Mouse (Mus musculus) midbrain, embryonic 14.5 days (tissue): ENCODE measurements around the gene Tbc1d4. TPM values are rescaled to one million over a fixed set of nuclear protein-coding genes. Genes with fewer than 3 reads are reported as not detected.

Source experiments
- ATAC-seq: fragments of 200-750 bp; cut with Nextera tagmentation; 2 replicates; pipeline ENCODE4 v1.8.0; 2017; ENCODE audit warnings: moderate number of reproducible peaks, moderate library complexity; ENCODE audit not compliant: low FRiP score, low TSS enrichment
- DNase-seq: peaks from one replicate; pipeline ENCODE4 v3.0.0-alpha.2; 2015
- H3K27ac ChIP-seq: fragments of 300-500 bp; sonication (generic); replicated peaks from 2 replicates; pipeline ENCODE4 v1.5.1; 2014; ENCODE audit warnings: mild to moderate bottlenecking, low read depth, low read length, moderate library complexity
- H3K27me3 ChIP-seq: fragments of 300-500 bp; sonication (generic); 2 replicates; pipeline ENCODE4 v1.6.1; 2014; ENCODE audit warnings: low read length, control low read depth, mixed read lengths; ENCODE audit not compliant: control insufficient read depth, insufficient read depth
- H3K36me3 ChIP-seq: fragments of 300-500 bp; sonication (generic); 2 replicates; pipeline ENCODE4 v1.6.1; 2014; ENCODE audit warnings: low read length, control low read depth; ENCODE audit not compliant: control insufficient read depth, insufficient read depth
- H3K4me1 ChIP-seq: fragments of 300-500 bp; sonication (generic); 2 replicates; pipeline ENCODE4 v1.6.1; 2014; ENCODE audit warnings: mild to moderate bottlenecking, antibody characterized with exemption, low read length, control low read depth; ENCODE audit not compliant: control insufficient read depth, insufficient read depth
- H3K4me2 ChIP-seq: fragments of 300-500 bp; sonication (generic); 2 replicates; pipeline ENCODE4 v1.6.1; 2014; ENCODE audit warnings: mild to moderate bottlenecking, low read length, moderate library complexity
- H3K4me3 ChIP-seq: fragments of 300-500 bp; sonication (generic); replicated peaks from 2 replicates; pipeline ENCODE4 v1.5.1; 2014; ENCODE audit warnings: low read depth, low read length
- H3K9ac ChIP-seq: fragments of 300-500 bp; sonication (generic); replicated peaks from 2 replicates; pipeline ENCODE4 v1.6.1; 2014; ENCODE audit warnings: mild to moderate bottlenecking, low read length, moderate library complexity
- H3K9me3 ChIP-seq: fragments of 300-500 bp; sonication (generic); 2 replicates; pipeline ENCODE4 v1.6.1; 2016; ENCODE audit warnings: low read length, control low read depth, mixed read lengths; ENCODE audit not compliant: control insufficient read depth
- WGBS: fragments of 180-500 bp; shearing (Covaris S2); extraction: QIAGEN DNeasy Blood & Tissue Kit; methylation state at CpG from one replicate; pipeline ENCODE4 v1.1.7; 2014; 5-methylcytosine and 5-hydroxymethylcytosine counted together
- polyA plus RNA-seq: library from polyadenylated mRNA; unstranded; fragments of >200 nt; fragmentation: Nextera tagmentation; extraction: Ambion mirVana; gene quantifications from 2 replicates; pipeline ENCODE4 v1.2.1, GENCODE M21; 2014

Gene Tbc1d4
- polyA plus RNA-seq, 1 experiment from 2014 or later = 8.9 TPM

GRCm38 (mm10) chr14:101529194-101529593 is 79.8 kb downstream of the Tbc1d4 start:
- Histone ChIP-seq H3K27ac (no peak overlapping the region), H3K4me3 (no peak overlapping the region), H3K9ac (no peak overlapping the region), H3K27me3 (no peaks in the 10 kb centered on the region), H3K36me3 (no peaks in the 10 kb centered on the region), H3K4me2 (no peak overlapping the region), H3K9me3 (no peaks in the 10 kb centered on the region), H3K4me1 (no peaks in the 10 kb centered on the region)
- no peak for ATAC-seq
- DNase-seq = no peak
- WGBS = 92% methylated on average over 6 of the region's 6 CpGs

GRCm38 (mm10) chr14:101527420-101527996 is 81.5 kb downstream of the Tbc1d4 start:
- ATAC-seq = no peak
- no peak overlapping the region for H3K4me2 ChIP-seq
- H3K36me3 ChIP-seq = no peaks in the 10 kb centered on the region
- no peaks in the 10 kb centered on the region for H3K9me3 ChIP-seq
- H3K27me3 ChIP-seq = no peaks in the 10 kb centered on the region
- H3K4me1 ChIP-seq = no peaks in the 10 kb centered on the region
- DNase-seq = no peak
- WGBS = 52% methylated on average over 11 of the region's 11 CpGs
- no peak overlapping the region for H3K4me3 ChIP-seq
- H3K9ac ChIP-seq = no peak overlapping the region
- H3K27ac ChIP-seq = no peak overlapping the region

GRCm38 (mm10) chr14:101526478-101526877 is 82.5 kb downstream of the Tbc1d4 start:
- H3K27me3 ChIP-seq = no peaks in the 10 kb centered on the region
- 85% methylated on average over 1 of the region's 1 CpGs for WGBS
- no peak overlapping the region for H3K9ac ChIP-seq
- no peak overlapping the region for H3K4me2 ChIP-seq
- DNase-seq (no peak), ATAC-seq (no peak)
- no peaks in the 10 kb centered on the region for H3K4me1 ChIP-seq
- no peak overlapping the region for H3K27ac ChIP-seq
- H3K36me3 ChIP-seq = no peaks in the 10 kb centered on the region
- H3K4me3 ChIP-seq = no peak overlapping the region
- H3K9me3 ChIP-seq = no peaks in the 10 kb centered on the region

GRCm38 (mm10) chr14:101519964-101520363 is 89.0 kb downstream of the Tbc1d4 start:
- ATAC-seq = no peak

GRCm38 (mm10) chr14:101518259-101518658 is 90.7 kb downstream of the Tbc1d4 start:
- H3K27me3 ChIP-seq = no peaks in the 10 kb centered on the region
- ATAC-seq (no peak), DNase-seq (no peak)
- H3K4me2 ChIP-seq = no peak overlapping the region
- no peak overlapping the region for H3K27ac ChIP-seq
- H3K36me3 ChIP-seq = no peaks in the 10 kb centered on the region
- 70% methylated on average over 14 of the region's 14 CpGs for WGBS
- no peak overlapping the region for H3K4me3 ChIP-seq
- H3K9ac ChIP-seq = no peak overlapping the region
- H3K9me3 ChIP-seq = no peaks in the 10 kb centered on the region
- 0 out of 2 replicates have a peak, but pooled peaks cover 5% of the 10 kb centered on the region for H3K4me1 ChIP-seq

More at GRCm38 (mm10) chr14:101519964-101520363, 89.0 kb downstream of the Tbc1d4 start:
- no peaks in the 10 kb centered on the region for H3K9me3 ChIP-seq
- no peak overlapping the region for H3K27ac ChIP-seq
- no peak overlapping the region for H3K4me3 ChIP-seq
- no peaks in the 10 kb centered on the region for H3K27me3 ChIP-seq
- no peak for DNase-seq
- no peak overlapping the region for H3K9ac ChIP-seq
- H3K36me3 ChIP-seq = no peaks in the 10 kb centered on the region
- H3K4me2 ChIP-seq = no peak overlapping the region
- 0 out of 2 replicates have a peak, but pooled peaks cover under 1% of the 10 kb centered on the region for H3K4me1 ChIP-seq
- 85% methylated on average over 2 of the region's 2 CpGs for WGBS

- H3K4me3 ChIP-seq = no peak overlapping the region
- H3K36me3 ChIP-seq = no peaks in the 10 kb centered on the region
- WGBS = 82% methylated on average over 6 of the region's 6 CpGs
- H3K27me3 ChIP-seq = no peaks in the 10 kb centered on the region
- DNase-seq (no peak), ATAC-seq (no peak)
- H3K4me2 ChIP-seq = no peak overlapping the region
- no peak overlapping the region for H3K27ac ChIP-seq
- H3K4me1 ChIP-seq = 0 out of 2 replicates have a peak, but pooled peaks cover 5% of the 10 kb centered on the region
- H3K9ac ChIP-seq = no peak overlapping the region
- H3K9me3 ChIP-seq = no peaks in the 10 kb centered on the region
Measured at GRCm38 (mm10) chr14:101517801-101518200, 91.2 kb downstream of the Tbc1d4 start.

GRCm38 (mm10) chr14:101517341-101517740 is 91.7 kb downstream of the Tbc1d4 start:
- no peak overlapping the region for H3K9ac ChIP-seq
- H3K27me3 ChIP-seq = no peaks in the 10 kb centered on the region
- H3K4me2 ChIP-seq = no peak overlapping the region
- DNase-seq (peak; percentile 79), ATAC-seq (no peak)
- H3K4me3 ChIP-seq = no peak overlapping the region
- no peaks in the 10 kb centered on the region for H3K36me3 ChIP-seq
- no peak overlapping the region for H3K27ac ChIP-seq
- H3K4me1 ChIP-seq = 0 out of 2 replicates have a peak, but pooled peaks cover 5% of the 10 kb centered on the region
- no peaks in the 10 kb centered on the region for H3K9me3 ChIP-seq
- 33% methylated on average over 5 of the region's 5 CpGs for WGBS

- Histone ChIP-seq H3K9me3 (no peaks in the 10 kb centered on the region), H3K27me3 (no peaks in the 10 kb centered on the region), H3K36me3 (no peaks in the 10 kb centered on the region), H3K4me1 (0 out of 2 replicates have a peak, but pooled peaks cover 5% of the 10 kb centered on the region), H3K9ac (no peak overlapping the region), H3K4me3 (no peak overlapping the region), H3K27ac (no peak overlapping the region), H3K4me2 (no peak overlapping the region)
- no peak for ATAC-seq
- DNase-seq = no peak
- WGBS = 14% methylated on average over 5 of the region's 5 CpGs
Measured at GRCm38 (mm10) chr14:101516864-101517263, 92.1 kb downstream of the Tbc1d4 start.

- Histone ChIP-seq H3K36me3 (no peaks in the 10 kb centered on the region), H3K4me3 (no peak overlapping the region), H3K9me3 (no peaks in the 10 kb centered on the region), H3K9ac (no peak overlapping the region), H3K27me3 (no peaks in the 10 kb centered on the region), H3K4me2 (no peak overlapping the region), H3K27ac (no peak overlapping the region), H3K4me1 (0 out of 2 replicates have a peak, but pooled peaks cover 5% of the 10 kb centered on the region)
- ATAC-seq = no peak
- no peak for DNase-seq
- 91% methylated on average over 11 of the region's 11 CpGs for WGBS
Measured at GRCm38 (mm10) chr14:101516031-101516430, 93.0 kb downstream of the Tbc1d4 start.
